Mouse (Mus musculus) neural tube, embryonic 11.5 days (tissue): Measurements from ENCODE around the gene Ssbp1. TPM values are rescaled to one million over a fixed set of nuclear protein-coding genes. Genes with fewer than 3 reads are reported as not detected.

ENCODE experiments used
- ATAC-seq: fragments of 200-750 bp; cut with Nextera tagmentation; 2 replicates; pipeline ENCODE4 v1.8.0; 2017; ENCODE audit warnings: moderate number of reproducible peaks, mild to moderate bottlenecking, moderate TSS enrichment, moderate library complexity; ENCODE audit not compliant: insufficient read depth, low FRiP score, low TSS enrichment
- DNase-seq: peaks from one replicate; pipeline ENCODE4 v3.0.0-alpha.2; 2015; ENCODE audit warnings: low spot score
- H3K27ac ChIP-seq: fragments of 300-500 bp; sonication (generic); 2 replicates; pipeline ENCODE4 v1.5.1; 2014; ENCODE audit warnings: low read depth, mild to moderate bottlenecking, low read length
- H3K27me3 ChIP-seq: fragments of 300-500 bp; sonication (generic); 2 replicates; pipeline ENCODE4 v1.6.1; 2014; ENCODE audit warnings: mild to moderate bottlenecking, low read length, mixed read lengths; ENCODE audit not compliant: control insufficient read depth, insufficient read depth
- H3K36me3 ChIP-seq: fragments of 300-500 bp; sonication (generic); 2 replicates; pipeline ENCODE4 v1.6.1; 2014; ENCODE audit warnings: mild to moderate bottlenecking, low read length, moderate library complexity, mixed read lengths; ENCODE audit not compliant: control insufficient read depth, insufficient read depth
- H3K4me1 ChIP-seq: fragments of 300-500 bp; sonication (generic); 2 replicates; pipeline ENCODE4 v1.6.1; 2014; ENCODE audit warnings: low read length, mixed read lengths; ENCODE audit not compliant: control insufficient read depth, insufficient read depth
- H3K4me2 ChIP-seq: fragments of 300-500 bp; sonication (generic); 2 replicates; pipeline ENCODE4 v1.6.1; 2014; ENCODE audit warnings: low read depth, mild to moderate bottlenecking, moderate library complexity
- H3K4me3 ChIP-seq: fragments of 300-500 bp; sonication (generic); 2 replicates; pipeline ENCODE4 v1.5.1; 2014; ENCODE audit warnings: low read depth, low read length
- H3K9ac ChIP-seq: fragments of 300-500 bp; sonication (generic); 2 replicates; pipeline ENCODE4 v1.6.1; 2014; ENCODE audit warnings: mild to moderate bottlenecking, low read length
- H3K9me3 ChIP-seq: fragments of 300-500 bp; sonication (generic); 2 replicates; pipeline ENCODE4 v1.6.1; 2016; ENCODE audit warnings: low read length; ENCODE audit not compliant: control insufficient read depth
- WGBS: fragments of 180-500 bp; shearing (Covaris S2); extraction: QIAGEN DNeasy Blood & Tissue Kit; methylation state at CpG from one replicate; pipeline ENCODE4 v1.1.7; 2014; 5-methylcytosine and 5-hydroxymethylcytosine counted together
- polyA plus RNA-seq: library from polyadenylated mRNA; unstranded; fragments of >200 nt; fragmentation: Nextera tagmentation; extraction: Ambion mirVana; gene quantifications from 2 replicates; pipeline ENCODE4 v1.2.1, GENCODE M21; 2014

Ssbp1 gene
- polyA plus RNA-seq, 1 experiment from 2014 or later, result 149 TPM

DNA sequence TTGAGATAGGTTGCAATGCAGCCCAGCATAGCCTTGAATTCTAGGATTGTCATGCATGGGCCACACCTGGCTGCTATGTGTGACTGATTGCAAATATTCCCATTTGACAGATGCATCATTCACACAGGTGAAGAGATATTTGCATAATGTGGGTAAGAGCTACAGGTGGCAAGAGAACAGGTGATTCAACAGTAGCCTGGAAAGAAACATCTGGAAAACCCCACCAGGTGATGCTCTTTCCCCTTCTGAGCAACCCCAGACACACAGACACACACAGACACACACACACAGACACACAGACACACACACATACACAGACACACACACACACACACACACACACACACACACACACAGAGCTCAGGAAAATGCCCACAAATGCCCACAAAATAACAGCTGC lies 39.3 kb upstream of the Ssbp1 start:
- Histone ChIP-seq H3K9ac (no peak overlapping the region), H3K4me3 (no peak overlapping the region), H3K27ac (no peak overlapping the region), H3K9me3 (no peaks in the 10 kb centered on the region), H3K4me2 (no peak overlapping the region), H3K27me3 (no peaks in the 10 kb centered on the region), H3K4me1 (no peaks in the 10 kb centered on the region; the same call in 1 of the 2 replicates), H3K36me3 (no peaks in the 10 kb centered on the region)
- no peak for ATAC-seq
- DNase-seq, result no peak

DNA sequence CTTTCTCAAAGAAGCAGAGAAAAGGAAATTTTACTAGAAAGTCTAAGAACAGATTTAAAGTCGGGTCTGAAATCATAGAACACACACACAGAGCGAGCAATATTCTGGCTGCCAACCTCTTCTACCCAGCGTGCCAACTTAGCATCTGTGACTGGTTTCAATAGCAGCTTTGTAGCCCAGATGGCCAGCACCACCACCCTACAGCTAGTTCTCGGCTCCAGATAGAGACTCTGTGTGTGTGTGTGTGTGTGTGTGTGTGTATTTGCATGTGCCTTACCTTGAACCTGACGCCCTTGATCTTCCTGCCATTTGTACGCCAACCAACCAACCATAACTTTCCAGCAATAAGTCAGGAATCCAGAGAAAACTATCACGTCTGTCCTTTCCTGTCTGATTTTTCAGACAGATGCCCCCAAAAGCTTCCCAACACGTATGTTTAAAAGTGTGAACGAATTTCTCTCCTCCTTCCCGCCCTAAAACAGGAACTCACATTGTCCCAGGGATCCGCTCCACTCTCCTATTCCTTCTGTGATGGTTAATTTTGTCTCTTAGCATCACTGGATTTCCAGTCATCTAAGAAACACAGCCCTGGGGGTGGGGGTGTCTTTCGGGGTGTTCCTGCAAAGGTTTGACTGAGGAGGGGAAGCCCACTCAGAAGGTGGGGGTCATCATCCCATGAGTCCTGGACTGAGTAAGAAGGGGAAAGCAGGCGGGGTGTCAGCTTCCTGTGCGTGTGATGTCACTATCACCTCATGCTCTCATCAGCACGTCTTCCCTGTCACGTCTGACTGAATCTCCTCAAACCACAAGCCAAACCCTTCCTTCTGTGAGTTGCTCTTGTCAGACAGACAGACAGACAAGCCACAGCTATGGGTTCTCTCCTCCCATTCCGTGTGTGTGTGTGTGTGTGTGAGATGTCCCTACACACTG lies 38.5 kb upstream of the Ssbp1 start:
- Histone ChIP-seq H3K9ac (no peak overlapping the region), H3K9me3 (no peaks in the 10 kb centered on the region), H3K27me3 (no peaks in the 10 kb centered on the region), H3K4me3 (no peak overlapping the region), H3K4me1 (no peaks in the 10 kb centered on the region; the same call in 1 of the 2 replicates), H3K36me3 (no peaks in the 10 kb centered on the region), H3K27ac (no peak overlapping the region), H3K4me2 (no peak overlapping the region)
- ATAC-seq (no peak), DNase-seq (no peak)
- WGBS, result 90% methylated on average over 17 of the region's 17 CpGs

DNA sequence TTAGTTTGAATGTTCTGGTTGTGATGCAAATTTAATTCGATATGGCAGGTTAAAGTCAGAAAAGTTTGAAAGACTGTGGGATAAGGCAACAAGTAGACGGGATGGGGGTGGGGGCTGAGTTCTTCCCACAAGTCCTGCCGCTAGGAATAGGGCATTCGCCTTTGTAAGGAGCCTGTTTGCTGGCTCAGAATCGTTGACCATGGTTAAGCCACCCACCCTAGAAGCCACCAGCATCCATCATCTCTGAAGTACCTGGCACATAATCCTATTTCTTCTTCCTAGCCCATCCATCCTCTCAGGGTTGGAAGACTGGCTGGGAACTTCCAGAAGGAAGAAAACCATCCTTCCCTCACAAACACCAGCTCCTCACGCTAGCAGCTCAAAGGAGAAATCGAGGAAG lies 36.5 kb upstream of the Ssbp1 start:
- 6% methylated on average over 7 of the region's 7 CpGs for WGBS
- Histone ChIP-seq H3K4me1 (no peaks in the 10 kb centered on the region; the same call in 1 of the 2 replicates), H3K36me3 (no peaks in the 10 kb centered on the region), H3K27me3 (no peaks in the 10 kb centered on the region), H3K9me3 (no peaks in the 10 kb centered on the region), H3K9ac (peak overlapping the region; percentile 84), H3K27ac (no peak overlapping the region), H3K4me2 (peak overlapping the region; percentile 87), H3K4me3 (peak overlapping the region; percentile 80)
- DNase-seq, result no peak
- no peak for ATAC-seq

DNA sequence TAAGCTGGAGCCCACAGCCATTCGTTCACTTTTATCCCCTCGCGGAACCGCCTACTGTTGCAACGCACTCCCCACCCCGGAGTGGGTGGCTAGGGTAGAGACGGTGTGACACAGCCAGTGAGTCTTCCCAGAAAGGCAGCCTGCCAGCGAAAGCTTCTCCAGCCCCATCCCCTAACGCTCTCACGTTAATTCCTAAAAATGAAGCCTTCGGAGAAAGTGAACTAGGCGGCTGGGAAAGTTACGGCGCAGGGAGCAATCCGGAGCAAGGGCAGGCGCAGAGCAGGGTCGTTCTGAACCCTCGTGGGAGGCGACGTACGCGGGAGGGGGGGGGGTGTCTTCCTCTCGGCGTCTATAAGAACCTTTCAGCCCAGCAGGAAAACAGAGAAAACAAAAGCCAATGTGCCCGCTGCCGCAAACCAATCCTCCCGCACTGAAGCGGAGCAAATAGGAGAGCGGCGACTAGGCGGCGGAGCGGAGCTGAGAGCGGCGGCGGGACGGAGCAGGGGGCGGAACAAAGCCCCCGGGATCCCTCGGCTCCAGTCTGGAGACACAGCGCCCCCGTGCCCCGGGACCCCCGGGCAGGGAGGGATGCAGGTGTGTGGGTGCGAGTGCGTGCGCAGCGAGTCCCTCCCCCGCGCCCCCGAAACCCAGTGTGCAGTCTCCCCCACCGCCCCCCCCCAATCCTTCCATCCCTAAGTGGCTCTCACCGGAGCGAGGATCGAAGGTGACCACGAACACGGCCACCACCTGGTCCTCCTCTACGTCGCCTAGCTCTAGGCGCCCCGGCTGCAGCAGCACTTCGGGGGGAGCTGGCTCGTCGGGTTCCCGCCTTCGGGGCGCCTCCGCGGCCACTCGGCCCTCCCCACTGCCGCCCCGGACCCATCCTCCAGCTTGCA lies 35.8 kb upstream of the Ssbp1 start:
- ATAC-seq (peak; percentile 84), DNase-seq (peak; percentile 70)
- H3K4me1 ChIP-seq, result no peaks in the 10 kb centered on the region; the same call in 1 of the 2 replicates
- no peaks in the 10 kb centered on the region for H3K36me3 ChIP-seq
- WGBS, result under 1% methylated on average over 62 of the region's 72 CpGs
- peak overlapping the region; percentile 69 for H3K27ac ChIP-seq
- H3K9me3 ChIP-seq, result no peaks in the 10 kb centered on the region
- H3K9ac ChIP-seq, result peak overlapping the region; percentile 84
- no peaks in the 10 kb centered on the region for H3K27me3 ChIP-seq
- peak overlapping the region; percentile 80 for H3K4me3 ChIP-seq
- peak overlapping the region; percentile 87 for H3K4me2 ChIP-seq

DNA sequence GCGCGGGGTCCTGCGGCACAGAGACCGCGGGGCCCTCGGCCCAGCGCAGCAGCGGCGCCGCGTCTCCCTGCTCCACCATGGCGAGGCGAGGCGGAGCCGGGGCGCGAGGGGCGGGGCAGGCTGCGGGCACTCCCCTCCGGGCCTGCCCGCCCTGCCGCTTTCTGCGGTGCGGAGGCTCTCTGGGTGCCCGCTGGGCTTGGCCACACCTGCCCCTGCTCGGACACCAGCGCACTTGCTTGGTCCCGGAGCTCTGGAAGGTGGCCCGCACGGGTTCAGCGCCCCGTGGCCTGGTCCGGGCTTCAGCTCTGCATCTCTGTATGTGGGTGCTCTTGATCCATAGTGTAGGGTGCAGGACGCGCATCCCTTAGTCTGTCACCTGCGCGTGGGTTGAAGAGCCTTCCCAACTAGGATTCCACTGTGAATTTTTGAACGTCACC lies 35.1 kb upstream of the Ssbp1 start, which contains the start of gene E330009J07Rik:
TSS of gene E330009J07Rik (minus strand) at position 89 of the 437 bp plus-strand sequence.
- H3K9me3 ChIP-seq, result no peaks in the 10 kb centered on the region
- ATAC-seq (peak; percentile 93), DNase-seq (peak; percentile 86)
- H3K9ac ChIP-seq, result peak within 1 kb of the TSS; percentile 84
- H3K36me3 ChIP-seq, result no peaks in the 10 kb centered on the region
- H3K27ac ChIP-seq, result peak within 1 kb of the TSS; percentile 69
- no peaks in the 10 kb centered on the region; the same call in 1 of the 2 replicates for H3K4me1 ChIP-seq
- H3K27me3 ChIP-seq, result no peaks in the 10 kb centered on the region
- peak within 1 kb of the TSS; percentile 80 for H3K4me3 ChIP-seq
- under 1% methylated on average over 32 of the region's 38 CpGs for WGBS
- peak within 1 kb of the TSS; percentile 87 for H3K4me2 ChIP-seq

DNA sequence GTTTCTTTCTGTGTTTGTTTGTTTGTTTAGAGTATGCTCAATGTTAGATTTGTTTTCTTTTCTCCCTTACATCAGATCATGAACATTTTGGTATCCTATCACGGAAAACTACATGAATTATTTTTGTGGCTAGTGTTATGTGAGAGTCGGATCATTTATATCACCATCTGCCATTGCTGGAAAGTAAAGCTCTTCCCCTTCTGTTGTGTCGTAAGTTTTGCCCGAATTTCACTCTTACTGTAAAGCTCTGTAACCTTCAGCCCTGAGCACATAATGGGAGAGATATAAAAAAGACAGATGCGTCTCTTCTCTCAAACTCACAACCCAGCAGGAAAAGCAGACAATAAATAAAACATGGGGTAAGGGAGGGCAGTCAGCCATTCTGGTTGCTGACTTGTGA lies 32.2 kb upstream of the Ssbp1 start, which contains the start of gene Wee2:
TSS of gene Wee2 (plus strand) at position 153 of the 400 bp plus-strand sequence.
- no peaks in the 10 kb centered on the region for H3K9me3 ChIP-seq
- no peak for ATAC-seq
- no peak for DNase-seq
- H3K9ac ChIP-seq, result no peak within 1 kb of the TSS
- 76% methylated on average over 5 of the region's 5 CpGs for WGBS
- no peak within 1 kb of the TSS for H3K4me2 ChIP-seq
- H3K27ac ChIP-seq, result no peak within 1 kb of the TSS
- no peaks in the 10 kb centered on the region for H3K36me3 ChIP-seq
- no peak within 1 kb of the TSS for H3K4me3 ChIP-seq
- no peaks in the 10 kb centered on the region; the same call in none of the 2 replicates for H3K4me1 ChIP-seq
- H3K27me3 ChIP-seq, result no peaks in the 10 kb centered on the region

DNA sequence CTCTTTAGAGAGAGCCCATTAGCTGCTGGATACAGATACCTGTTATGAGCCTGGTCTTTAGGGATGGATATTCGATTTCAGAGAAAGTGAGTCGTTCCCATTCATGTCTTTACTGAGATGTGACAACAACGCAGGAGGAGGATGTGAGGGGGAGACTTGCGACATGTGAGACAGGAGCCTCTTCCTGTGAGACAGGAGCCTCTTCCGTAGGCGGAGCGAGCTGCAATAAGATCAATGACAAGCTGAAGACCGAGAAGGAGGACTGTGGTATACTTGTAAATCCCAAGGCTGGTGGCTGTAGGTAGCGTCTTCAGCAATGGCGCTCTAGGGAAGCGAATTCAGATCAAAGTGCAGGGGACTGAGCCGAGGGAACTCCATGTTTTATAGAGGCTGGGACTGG lies 31.4 kb upstream of the Ssbp1 start:
- no peak overlapping the region for H3K4me3 ChIP-seq
- no peaks in the 10 kb centered on the region for H3K27me3 ChIP-seq
- H3K27ac ChIP-seq, result no peak overlapping the region
- H3K9ac ChIP-seq, result no peak overlapping the region
- 44% methylated on average over 12 of the region's 12 CpGs for WGBS
- DNase-seq (no peak), ATAC-seq (no peak)
- no peaks in the 10 kb centered on the region for H3K36me3 ChIP-seq
- no peaks in the 10 kb centered on the region for H3K9me3 ChIP-seq
- H3K4me1 ChIP-seq, result no peaks in the 10 kb centered on the region; the same call in none of the 2 replicates
- H3K4me2 ChIP-seq, result no peak overlapping the region

DNA sequence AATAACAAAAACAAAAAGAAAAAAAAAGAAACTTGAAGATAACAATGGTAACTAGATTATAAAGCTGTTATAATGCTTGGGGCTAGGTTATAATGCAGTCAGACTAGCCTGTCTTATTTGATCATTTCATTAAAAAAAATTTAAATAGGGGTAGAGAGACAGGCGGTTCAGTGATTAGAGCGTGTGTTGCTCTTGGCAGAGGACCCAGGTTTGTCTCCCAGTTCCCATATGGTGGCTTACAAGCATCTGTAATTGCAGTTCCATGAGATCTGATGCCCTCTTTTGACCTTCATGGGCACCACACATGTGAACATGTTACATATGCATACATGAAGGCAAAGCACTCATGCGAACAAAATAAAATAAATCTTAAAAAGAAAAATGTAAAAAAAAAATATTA lies 29.9 kb upstream of the Ssbp1 start:
- no peak for ATAC-seq
- no peak overlapping the region for H3K4me2 ChIP-seq

More for the DNA sequence above, 29.9 kb upstream of the Ssbp1 start:
- Histone ChIP-seq H3K9me3 (no peaks in the 10 kb centered on the region), H3K9ac (no peak overlapping the region), H3K4me3 (no peak overlapping the region), H3K27me3 (no peaks in the 10 kb centered on the region), H3K4me1 (no peaks in the 10 kb centered on the region; the same call in 1 of the 2 replicates), H3K36me3 (no peaks in the 10 kb centered on the region), H3K27ac (no peak overlapping the region)
- 86% methylated on average over 3 of the region's 3 CpGs for WGBS
- DNase-seq, result no peak
